Mouse (Mus musculus): ENCODE measurements around the gene Olfr1094.

- TF ChIP-seq POLR2A (IDR thresholded peaks at IDR 0.05; ENCODE audit: control insufficient read depth, low read depth, low read length) (no peak), CTCF (IDR thresholded peaks at IDR 0.05; ENCODE audit: control insufficient read depth, insufficient read depth, insufficient replicate concordance, low read depth, low read length) (no peak)
Measured at GRCm38 (mm10) chr2:86782179-86782578, 42.3 kb upstream of the Olfr1094 start, which contains the start of gene Olfr1093.
